Mouse (Mus musculus) embryonic facial prominence, embryonic 12.5 days (tissue): ENCODE results near the gene Zfp398. TPM values are rescaled to one million over a fixed set of nuclear protein-coding genes. Genes with fewer than 3 reads are reported as not detected.
A peak's percentile ranks its signal among the peaks of the same experiment; 100 is the strongest.

Experiments used
- ATAC-seq: fragments of 200-750 bp; cut with Nextera tagmentation; 2 replicates; pipeline ENCODE4 v1.8.0; 2017; ENCODE audit not compliant: insufficient number of reproducible peaks, insufficient read depth, low FRiP score, low TSS enrichment
- H3K27ac ChIP-seq: fragments of 300-500 bp; sonication (generic); 2 replicates; pipeline ENCODE4 v1.5.1; 2016; ENCODE audit warnings: mild to moderate bottlenecking
- H3K27me3 ChIP-seq: fragments of 300-500 bp; sonication (generic); 2 replicates; pipeline ENCODE4 v1.6.1; 2016; ENCODE audit warnings: mild to moderate bottlenecking, moderate library complexity
- H3K36me3 ChIP-seq: fragments of 300-500 bp; sonication (generic); 2 replicates; pipeline ENCODE4 v1.6.1; 2016; ENCODE audit warnings: mild to moderate bottlenecking
- H3K4me1 ChIP-seq: fragments of 300-500 bp; sonication (generic); 2 replicates; pipeline ENCODE4 v1.6.1; 2016
- H3K4me2 ChIP-seq: fragments of 300-500 bp; sonication (generic); replicated peaks from 2 replicates; pipeline ENCODE4 v1.6.1; 2016; ENCODE audit warnings: mild to moderate bottlenecking, moderate library complexity
- H3K4me3 ChIP-seq: fragments of 300-500 bp; sonication (generic); 2 replicates; pipeline ENCODE4 v1.5.1; 2016; ENCODE audit warnings: mild to moderate bottlenecking
- H3K9ac ChIP-seq: fragments of 300-500 bp; sonication (generic); 2 replicates; pipeline ENCODE4 v1.6.1; 2016; ENCODE audit warnings: mild to moderate bottlenecking, moderate library complexity
- H3K9me3 ChIP-seq: fragments of 300-500 bp; sonication (generic); 2 replicates; pipeline ENCODE4 v1.6.1; 2016; ENCODE audit warnings: mild to moderate bottlenecking, moderate library complexity
- WGBS: fragments of 180-500 bp; shearing (Covaris S2); methylation state at CpG from one replicate; pipeline ENCODE4 v1.1.7; 2016; 5-methylcytosine and 5-hydroxymethylcytosine counted together
- polyA plus RNA-seq: library from polyadenylated mRNA; unstranded; fragments of >200 nt; fragmentation: Nextera tagmentation; extraction: Ambion mirVana; gene quantifications from 2 replicates; pipeline ENCODE4 v1.2.1, GENCODE M21; 2016

Gene Zfp398
- polyA plus RNA-seq, 1 experiment from 2014 or later, result 11.2 TPM

GRCm38 (mm10) chr6:47809053-47809452, 26.4 kb upstream of the Zfp398 start:
- peaks cover 29% of the 10 kb centered on the region for H3K36me3 ChIP-seq

GRCm38 (mm10) chr6:47810181-47810580, 25.3 kb upstream of the Zfp398 start:
- no peaks in the 10 kb centered on the region for H3K9me3 ChIP-seq
- ATAC-seq, result no peak
- WGBS, result 68% methylated on average over 2 of the region's 2 CpGs
- peak overlapping the region; percentile 4; the same call in 1 of the 2 replicates for H3K4me3 ChIP-seq
- H3K9ac ChIP-seq, result no peak overlapping the region
- H3K27me3 ChIP-seq, result no peaks in the 10 kb centered on the region
- H3K36me3 ChIP-seq, result peaks cover 18% of the 10 kb centered on the region
- H3K27ac ChIP-seq, result no peak overlapping the region
- H3K4me1 ChIP-seq, result peaks cover 26% of the 10 kb centered on the region
- H3K4me2 ChIP-seq, result peak overlapping the region; percentile 35; the same call in 1 of the 2 replicates

More at GRCm38 (mm10) chr6:47809053-47809452, 26.4 kb upstream of the Zfp398 start:
- Histone ChIP-seq H3K4me1 (peaks cover 26% of the 10 kb centered on the region), H3K27me3 (no peaks in the 10 kb centered on the region), H3K4me3 (no peak overlapping the region), H3K9me3 (no peaks in the 10 kb centered on the region), H3K4me2 (no peak overlapping the region), H3K27ac (no peak overlapping the region), H3K9ac (no peak overlapping the region)
- ATAC-seq, result no peak
- 69% methylated on average over 4 of the region's 4 CpGs for WGBS

GRCm38 (mm10) chr6:47811324-47811723, 24.1 kb upstream of the Zfp398 start:
- WGBS, result 61% methylated on average over 5 of the region's 5 CpGs
- Histone ChIP-seq H3K36me3 (peaks cover 7% of the 10 kb centered on the region), H3K4me1 (peaks cover 26% of the 10 kb centered on the region), H3K9me3 (no peaks in the 10 kb centered on the region), H3K27me3 (no peaks in the 10 kb centered on the region), H3K4me2 (peak overlapping the region; percentile 66), H3K9ac (peak overlapping the region; percentile 89), H3K27ac (no peak overlapping the region), H3K4me3 (peak overlapping the region; percentile 81)
- no peak for ATAC-seq

- Histone ChIP-seq H3K27ac (peak overlapping the region; percentile 97), H3K4me3 (peak overlapping the region; percentile 81), H3K9me3 (no peaks in the 10 kb centered on the region), H3K9ac (peak overlapping the region; percentile 89), H3K27me3 (no peaks in the 10 kb centered on the region), H3K4me2 (peak overlapping the region; percentile 66), H3K4me1 (peaks cover 26% of the 10 kb centered on the region), H3K36me3 (0 out of 2 replicates have a peak, but pooled peaks cover 2% of the 10 kb centered on the region)
- 1% methylated on average over 17 of the region's 17 CpGs for WGBS
- no peak for ATAC-seq
These were observed 23.1 kb upstream of the Zfp398 start for GRCm38 (mm10) chr6:47812271-47812915.

- H3K9ac ChIP-seq, result peak within 1 kb of the TSS; percentile 89
- peak within 1 kb of the TSS; percentile 97 for H3K27ac ChIP-seq
- under 1% methylated on average over 44 of the region's 44 CpGs for WGBS
- H3K4me1 ChIP-seq, result peaks cover 26% of the 10 kb centered on the region
- no peaks in the 10 kb centered on the region for H3K27me3 ChIP-seq
- 0 out of 2 replicates have a peak, but pooled peaks cover 4% of the 10 kb centered on the region for H3K36me3 ChIP-seq
- H3K4me3 ChIP-seq, result peak within 1 kb of the TSS; percentile 81
- no peaks in the 10 kb centered on the region for H3K9me3 ChIP-seq
- peak; percentile 99 for ATAC-seq
- H3K4me2 ChIP-seq, result peak within 1 kb of the TSS; percentile 66
These were observed 22.1 kb upstream of the Zfp398 start, which contains the start of gene Pdia4 for GRCm38 (mm10) chr6:47813257-47813878. Pdia4 (minus strand) TSS chr6:47813430.

- no peak overlapping the region for H3K9ac ChIP-seq
- peaks cover 7% of the 10 kb centered on the region for H3K4me1 ChIP-seq
- no peak overlapping the region for H3K4me3 ChIP-seq
- 90% methylated on average over 1 of the region's 1 CpGs for WGBS
- no peak for ATAC-seq
- H3K27ac ChIP-seq, result no peak overlapping the region
- peaks cover 25% of the 10 kb centered on the region for H3K36me3 ChIP-seq
- no peaks in the 10 kb centered on the region for H3K27me3 ChIP-seq
- no peak overlapping the region for H3K4me2 ChIP-seq
- no peaks in the 10 kb centered on the region for H3K9me3 ChIP-seq
These were observed 19.3 kb upstream of the Zfp398 start for GRCm38 (mm10) chr6:47816151-47816550.

- Histone ChIP-seq H3K4me3 (no peak overlapping the region), H3K27me3 (no peaks in the 10 kb centered on the region), H3K9ac (no peak overlapping the region), H3K4me2 (no peak overlapping the region), H3K36me3 (peaks cover 46% of the 10 kb centered on the region), H3K27ac (no peak overlapping the region), H3K4me1 (no peaks in the 10 kb centered on the region), H3K9me3 (no peaks in the 10 kb centered on the region)
- 96% methylated on average over 8 of the region's 8 CpGs for WGBS
- ATAC-seq, result no peak
These were observed 16.7 kb upstream of the Zfp398 start for GRCm38 (mm10) chr6:47818721-47819120.

- WGBS, result 92% methylated on average over 23 of the region's 23 CpGs
These were observed 15.7 kb upstream of the Zfp398 start for GRCm38 (mm10) chr6:47819626-47820325.

GRCm38 (mm10) chr6:47821236-47821635, 14.2 kb upstream of the Zfp398 start:
- Histone ChIP-seq H3K27me3 (no peaks in the 10 kb centered on the region), H3K4me3 (no peak overlapping the region), H3K4me2 (no peak overlapping the region), H3K36me3 (peaks cover 58% of the 10 kb centered on the region), H3K27ac (no peak overlapping the region), H3K4me1 (no peaks in the 10 kb centered on the region), H3K9me3 (no peaks in the 10 kb centered on the region), H3K9ac (no peak overlapping the region)
- WGBS, result 92% methylated on average over 5 of the region's 5 CpGs
- ATAC-seq, result no peak

More at GRCm38 (mm10) chr6:47819626-47820325, 15.7 kb upstream of the Zfp398 start:
- Histone ChIP-seq H3K36me3 (peaks cover 56% of the 10 kb centered on the region), H3K9ac (no peak overlapping the region), H3K27ac (no peak overlapping the region), H3K4me3 (no peak overlapping the region), H3K27me3 (no peaks in the 10 kb centered on the region), H3K9me3 (no peaks in the 10 kb centered on the region), H3K4me2 (no peak overlapping the region), H3K4me1 (no peaks in the 10 kb centered on the region)
- no peak for ATAC-seq

- Histone ChIP-seq H3K9ac (no peak overlapping the region), H3K4me3 (no peak overlapping the region), H3K27me3 (no peaks in the 10 kb centered on the region), H3K36me3 (peaks cover 58% of the 10 kb centered on the region), H3K4me1 (no peaks in the 10 kb centered on the region), H3K4me2 (no peak overlapping the region), H3K9me3 (no peaks in the 10 kb centered on the region), H3K27ac (no peak overlapping the region)
- ATAC-seq, result no peak
- WGBS, result 91% methylated on average over 6 of the region's 6 CpGs
These were observed 13.7 kb upstream of the Zfp398 start for GRCm38 (mm10) chr6:47821776-47822175.

- WGBS, result 55% methylated on average over 2 of the region's 2 CpGs
- H3K9me3 ChIP-seq, result no peaks in the 10 kb centered on the region
- no peaks in the 10 kb centered on the region for H3K27me3 ChIP-seq
- peaks cover 52% of the 10 kb centered on the region for H3K36me3 ChIP-seq
- ATAC-seq, result no peak
- H3K4me1 ChIP-seq, result no peaks in the 10 kb centered on the region
- no peak overlapping the region for H3K4me2 ChIP-seq
- no peak overlapping the region for H3K27ac ChIP-seq
- no peak overlapping the region for H3K9ac ChIP-seq
- no peak overlapping the region for H3K4me3 ChIP-seq
These were observed 11.2 kb upstream of the Zfp398 start for GRCm38 (mm10) chr6:47824241-47824640.
